Mouse (Mus musculus): ENCODE data around the gene Efcab8. TPM values are rescaled to one million over a fixed set of nuclear protein-coding genes. Genes with fewer than 3 reads are reported as not detected.

The Efcab8 gene
- under 1 TPM; 0.12 to 0.19 TPM for total RNA-seq (2021)

GRCm38 (mm10) chr2:153779394-153779981 is at the start of gene Efcab8:
Gene Efcab8 (plus strand): TSS chr2:153779931.
- DNase-seq (ENCODE audit: extremely low spot score in 1 of 2, low spot score in 1 of 2) = no peak

- DNase-seq (ENCODE audit: extremely low spot score in 1 of 2, low spot score in 1 of 2) = no peak
Observed at GRCm38 (mm10) chr2:153734033-153734432, 45.7 kb upstream of the Efcab8 start.

- DNase-seq (ENCODE audit: extremely low spot score in 1 of 2, low spot score in 1 of 2) = peak; percentile 96 to 98
Observed at GRCm38 (mm10) chr2:153740500-153741436, 39.0 kb upstream of the Efcab8 start, which contains the start of gene Mapre1. Gene Mapre1 (plus strand): TSS chr2:153741274.

GRCm38 (mm10) chr2:153741437-153742065 is 38.2 kb upstream of the Efcab8 start:
- DNase-seq (ENCODE audit: extremely low spot score in 1 of 2, low spot score in 1 of 2) = peak in 1 of 2 experiments; percentile 21

GRCm38 (mm10) chr2:153747994-153748393 is 31.7 kb upstream of the Efcab8 start:
- no peak for DNase-seq (ENCODE audit: extremely low spot score in 1 of 2, low spot score in 1 of 2)

GRCm38 (mm10) chr2:153750363-153750762 is 29.4 kb upstream of the Efcab8 start:
- no peak for DNase-seq (ENCODE audit: extremely low spot score in 1 of 2, low spot score in 1 of 2)

- no peak for DNase-seq (ENCODE audit: extremely low spot score in 1 of 2, low spot score in 1 of 2)
Observed at GRCm38 (mm10) chr2:153762121-153762520, 17.6 kb upstream of the Efcab8 start.

- DNase-seq (ENCODE audit: extremely low spot score in 1 of 2, low spot score in 1 of 2) = no peak
Observed at GRCm38 (mm10) chr2:153767484-153767883, 12.2 kb upstream of the Efcab8 start.

- no peak for DNase-seq (ENCODE audit: extremely low spot score in 1 of 2, low spot score in 1 of 2)
Observed at GRCm38 (mm10) chr2:153768881-153769280, 10.8 kb upstream of the Efcab8 start.

GRCm38 (mm10) chr2:153772950-153773349 is 6.8 kb upstream of the Efcab8 start:
- DNase-seq (ENCODE audit: extremely low spot score in 1 of 2, low spot score in 1 of 2) = no peak

GRCm38 (mm10) chr2:153775472-153775871 is 4.3 kb upstream of the Efcab8 start:
- no peak for DNase-seq (ENCODE audit: extremely low spot score in 1 of 2, low spot score in 1 of 2)

GRCm38 (mm10) chr2:153778638-153779362 is 931 bp upstream of the Efcab8 start:
- DNase-seq (ENCODE audit: extremely low spot score in 1 of 2, low spot score in 1 of 2) = peak; percentile 17 to 33

GRCm38 (mm10) chr2:153781181-153781580 is 1.4 kb downstream of the Efcab8 start:
- DNase-seq (ENCODE audit: extremely low spot score in 1 of 2, low spot score in 1 of 2) = no peak

GRCm38 (mm10) chr2:153784668-153785067 is 4.9 kb downstream of the Efcab8 start:
- DNase-seq (ENCODE audit: extremely low spot score in 1 of 2, low spot score in 1 of 2) = peak in 1 of 2 experiments; percentile 16

GRCm38 (mm10) chr2:153793366-153793765 is 13.6 kb downstream of the Efcab8 start:
- DNase-seq (ENCODE audit: extremely low spot score in 1 of 2, low spot score in 1 of 2) = no peak

- no peak for DNase-seq (ENCODE audit: extremely low spot score in 1 of 2, low spot score in 1 of 2)
Observed at GRCm38 (mm10) chr2:153795090-153795489, 15.4 kb downstream of the Efcab8 start.

- DNase-seq (ENCODE audit: extremely low spot score in 1 of 2, low spot score in 1 of 2) = peak; percentile 67 to 74
Observed at GRCm38 (mm10) chr2:153807464-153807863, 27.7 kb downstream of the Efcab8 start.

GRCm38 (mm10) chr2:153808146-153808545 is 28.4 kb downstream of the Efcab8 start:
- no peak for DNase-seq (ENCODE audit: extremely low spot score in 1 of 2, low spot score in 1 of 2)

- no peak for DNase-seq (ENCODE audit: extremely low spot score in 1 of 2, low spot score in 1 of 2)
Observed at GRCm38 (mm10) chr2:153808841-153809240, 29.1 kb downstream of the Efcab8 start.

- no peak for DNase-seq (ENCODE audit: extremely low spot score in 1 of 2, low spot score in 1 of 2)
Observed at GRCm38 (mm10) chr2:153809921-153810320, 30.2 kb downstream of the Efcab8 start.

All from layer of hippocampus, postnatal 25 days (tissue).